Mouse (Mus musculus): ENCODE measurements around the gene Fkbp15.

- TF ChIP-seq TAL1 (conservative IDR thresholded peaks at IDR 0.05; ENCODE audit: low read depth, low read length) (no peak), GATA1 (IDR thresholded peaks at IDR 0.05; ENCODE audit: borderline replicate concordance, low read length) (no peak), CTCF (IDR thresholded peaks at IDR 0.05; ENCODE audit: low read depth, low read length) (no peak), GATA2 (IDR thresholded peaks at IDR 0.05; ENCODE audit: borderline replicate concordance, low read depth, low read length) (no peak), POLR2AphosphoS5 (IDR thresholded peaks at IDR 0.05; ENCODE audit: insufficient replicate concordance, low read depth, low read length) (no peak)
These were observed 37.7 kb downstream of the Fkbp15 start for GRCm38 (mm10) chr4:62322684-62323083.
